Mouse (Mus musculus): ENCODE data around the gene Thumpd1.

The Thumpd1 gene

DNA sequence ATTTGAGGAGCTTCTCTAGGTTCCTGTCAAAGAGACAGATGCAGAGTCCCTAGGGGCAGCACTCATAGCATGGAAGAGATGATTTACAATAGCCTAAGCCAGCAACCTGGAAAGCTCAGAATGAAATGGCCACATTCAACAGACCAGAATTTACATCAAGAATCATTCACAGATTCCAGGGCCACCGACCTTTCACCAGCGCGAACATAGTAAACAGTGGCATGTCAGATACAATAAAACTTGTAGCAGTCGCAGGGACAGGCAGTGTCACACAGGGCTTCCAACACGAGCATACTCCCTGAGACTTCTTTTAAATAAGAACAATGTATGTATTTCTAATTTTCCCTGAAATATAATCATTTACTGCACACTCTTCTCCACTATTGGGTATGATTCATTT is 50.2 kb downstream of the Thumpd1 start:
- DNase-seq: no peak

DNA sequence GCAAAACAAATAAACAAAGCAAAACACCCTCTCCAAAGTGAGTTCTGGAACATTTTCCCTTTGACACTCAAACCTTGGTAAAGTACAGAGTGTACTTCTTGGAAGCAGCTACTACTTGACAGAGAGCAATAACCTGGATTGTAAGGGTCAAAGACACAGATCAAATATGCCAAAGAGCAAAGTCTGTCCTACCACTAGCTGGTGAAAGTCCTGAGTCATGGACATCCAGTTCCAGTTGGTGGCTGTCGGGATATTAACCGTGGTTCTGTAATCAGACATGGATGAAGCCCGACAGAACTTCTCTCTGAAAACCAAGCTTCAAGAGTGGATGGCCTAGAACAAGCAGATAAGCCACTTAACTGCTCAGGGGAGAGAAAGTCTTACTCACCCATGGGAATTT is 52.7 kb downstream of the Thumpd1 start:
- no peak for DNase-seq
